Comparison of ENCODE assay signal across 7 mouse cellular contexts in genomic region chr10:130470311-130470760, GRCm38 (mm10). TPM values are rescaled to one million over a fixed set of nuclear protein-coding genes. Genes with fewer than 3 reads are reported as not detected.
DNase-seq lines count a peak whose midpoint lies in the region; ATAC-seq and TF ChIP-seq lines count a peak whose summit lies in the region.

No protein-coding gene starts in this region.

- TF ChIP-seq CTCF in cortical plate, adult 2 months (IDR thresholded peaks at IDR 0.05; ENCODE audit: extremely low read depth, insufficient read depth, low read length), result no peak

- H3K4me2 ChIP-seq in heart, embryonic 16.5 days (ENCODE audit: low read depth, low read length), result peak overlapping the region; percentile 88
- H3K4me2 ChIP-seq in midbrain, embryonic 13.5 days (replicated peaks), result peak overlapping the region; percentile 80
- H3K4me2 ChIP-seq in stomach, embryonic 15.5 days, result peak overlapping the region; percentile 92

- WGBS in heart, embryonic 16.5 days, result 1% methylated on average over 36 of the region's 36 CpGs
- 4% methylated on average over 36 of the region's 36 CpGs for WGBS in midbrain, embryonic 13.5 days
- WGBS in stomach, embryonic 15.5 days, result 4% methylated on average over 36 of the region's 36 CpGs

- H3K9me3 ChIP-seq in heart, embryonic 16.5 days (replicated peaks; ENCODE audit: control insufficient read depth, low read length), result no peaks in the 10 kb centered on the region
- no peaks in the 10 kb centered on the region for H3K9me3 ChIP-seq in midbrain, embryonic 13.5 days
- no peaks in the 10 kb centered on the region for H3K9me3 ChIP-seq in stomach, embryonic 15.5 days

- peak overlapping the region; percentile 30 for H3K4me3 ChIP-seq in cortical plate, adult 2 months (ENCODE audit: insufficient read depth, low read length)
- H3K4me3 ChIP-seq in heart, embryonic 16.5 days (ENCODE audit: low read length), result peak overlapping the region; percentile 57
- H3K4me3 ChIP-seq in midbrain, embryonic 13.5 days (replicated peaks), result peak overlapping the region; percentile 53
- peak overlapping the region; percentile 46 for H3K4me3 ChIP-seq in stomach, embryonic 15.5 days (replicated peaks)

- no peaks in the 10 kb centered on the region for H3K36me3 ChIP-seq in heart, embryonic 16.5 days (ENCODE audit: control insufficient read depth, insufficient read depth)
- H3K36me3 ChIP-seq in midbrain, embryonic 13.5 days, result no peaks in the 10 kb centered on the region
- H3K36me3 ChIP-seq in stomach, embryonic 15.5 days, result no peaks in the 10 kb centered on the region

- H3K4me1 ChIP-seq in cortical plate, adult 2 months (ENCODE audit: control insufficient read depth, insufficient read depth, low read length), result no peaks in the 10 kb centered on the region
- no peaks in the 10 kb centered on the region for H3K4me1 ChIP-seq in heart, embryonic 16.5 days (ENCODE audit: control insufficient read depth, insufficient read depth, low read length)
- no peaks in the 10 kb centered on the region for H3K4me1 ChIP-seq in midbrain, embryonic 13.5 days (replicated peaks)
- H3K4me1 ChIP-seq in stomach, embryonic 15.5 days, result no peaks in the 10 kb centered on the region

- H3K27ac ChIP-seq in cortical plate, adult 2 months (ENCODE audit: insufficient read depth, low read length), result no peak overlapping the region
- H3K27ac ChIP-seq in heart, embryonic 16.5 days (ENCODE audit: low read length), result no peak overlapping the region
- H3K27ac ChIP-seq in midbrain, embryonic 13.5 days, result no peak overlapping the region
- no peak overlapping the region for H3K27ac ChIP-seq in stomach, embryonic 15.5 days

- peak overlapping the region; percentile 69 for H3K9ac ChIP-seq in heart, embryonic 16.5 days (ENCODE audit: low read length)
- H3K9ac ChIP-seq in midbrain, embryonic 13.5 days (replicated peaks), result peak overlapping the region; percentile 67
- H3K9ac ChIP-seq in stomach, embryonic 15.5 days, result peak overlapping the region; percentile 46; the same call in 1 of the 2 replicates

- DNase-seq in urinary bladder, adult 18-20 months (ENCODE audit: low spot score in 2 of 2), result peak; percentile 1 to 9
- no peak for DNase-seq in urinary bladder, postnatal 36 days (ENCODE audit: low spot score in 2 of 2)
- peak; percentile 2 to 24 for DNase-seq in left cerebral cortex, postnatal 25 days (ENCODE audit: low spot score in 2 of 2)

- H3K27me3 ChIP-seq in heart, embryonic 16.5 days (ENCODE audit: control insufficient read depth, insufficient read depth, low read length), result 0 out of 2 replicates have a peak, but pooled peaks cover 3% of the 10 kb centered on the region
- no peaks in the 10 kb centered on the region for H3K27me3 ChIP-seq in midbrain, embryonic 13.5 days
- no peaks in the 10 kb centered on the region for H3K27me3 ChIP-seq in stomach, embryonic 15.5 days (replicated peaks)

- no peak for TF ChIP-seq POLR2A in cortical plate, adult 2 months (IDR thresholded peaks at IDR 0.05; ENCODE audit: extremely low read depth, insufficient read depth, low read length)

- intact Hi-C loops in left cerebral cortex, postnatal 25 days (cut with DNase I), result no loop called here

- peak; percentile 79 for ATAC-seq in heart, embryonic 16.5 days (replicated peaks; ENCODE audit: extremely low read depth, insufficient read depth, low FRiP score)
- ATAC-seq in midbrain, embryonic 13.5 days, result peak; percentile 99
- ATAC-seq in stomach, embryonic 15.5 days (ENCODE audit: insufficient read depth, low FRiP score, low read depth), result peak; percentile 92

RNA-seq across cellular contexts. Expression of gene Vmn2r86, which starts 14.5 kb away (rescaled TPM):
- 0.44 and 0.46 TPM in 2 replicates for polyA plus RNA-seq in cortical plate, adult 2 months (2012; rRNA removed)
- polyA plus RNA-seq in heart, embryonic 16.5 days (2015; fragmentation: Nextera tagmentation; extraction: Ambion mirVana), result not detected in 2 replicates
- total RNA-seq in left cerebral cortex, postnatal 25 days (2021), result under 1 TPM; 0.25 to 0.60 TPM
- 0.04 TPM in 1 of 2 replicates, not detected in the other for polyA plus RNA-seq in midbrain, embryonic 13.5 days (2015; fragmentation: Nextera tagmentation; extraction: Ambion mirVana)
- polyA plus RNA-seq in stomach, embryonic 15.5 days (2015; fragmentation: Nextera tagmentation; extraction: Ambion mirVana), result not detected in 2 replicates

RNA-seq across cellular contexts. Expression of gene Vmn2r87, which starts 26.9 kb away (rescaled TPM):
- 1.8 and 1.9 TPM in 2 replicates for polyA plus RNA-seq in cortical plate, adult 2 months (2012; rRNA removed)
- polyA plus RNA-seq in heart, embryonic 16.5 days (2015; fragmentation: Nextera tagmentation; extraction: Ambion mirVana), result not detected in 2 replicates
- 1 to 10 TPM; 1.2 to 1.8 TPM for total RNA-seq in left cerebral cortex, postnatal 25 days (2021)
- polyA plus RNA-seq in midbrain, embryonic 13.5 days (2015; fragmentation: Nextera tagmentation; extraction: Ambion mirVana), result not detected in 2 replicates
- polyA plus RNA-seq in stomach, embryonic 15.5 days (2015; fragmentation: Nextera tagmentation; extraction: Ambion mirVana), result not detected in 2 replicates

RNA-seq across cellular contexts. Expression of gene Vmn2r85, which starts 40.8 kb away (rescaled TPM):
- polyA plus RNA-seq in cortical plate, adult 2 months (2012; rRNA removed), result 0.93 and 1.0 TPM in 2 replicates
- polyA plus RNA-seq in heart, embryonic 16.5 days (2015; fragmentation: Nextera tagmentation; extraction: Ambion mirVana), result not detected in 2 replicates
- 1 to 10 TPM in 1 of 2 experiments, under 1 TPM in 1; 0.87 to 1.4 TPM for total RNA-seq in left cerebral cortex, postnatal 25 days (2021)
- polyA plus RNA-seq in midbrain, embryonic 13.5 days (2015; fragmentation: Nextera tagmentation; extraction: Ambion mirVana), result not detected in 2 replicates
- not detected in 2 replicates for polyA plus RNA-seq in stomach, embryonic 15.5 days (2015; fragmentation: Nextera tagmentation; extraction: Ambion mirVana)

Comparison
In these comparisons a context has a peak if more than half of its experiments do, and no peak if none do; other contexts are left out.
1. DNase-seq: peak in urinary bladder, adult 18-20 months (2 of 2) and left cerebral cortex, postnatal 25 days (2 of 2); none in urinary bladder, postnatal 36 days (0 of 2).
2. Peak in every context shown above with its lines, with median percentiles within 50 percentile points of each other: H3K4me3 ChIP-seq, ATAC-seq, H3K4me2 ChIP-seq and H3K9ac ChIP-seq.